ENCODE assay signal across 11 mouse cellular contexts in the genomic region with DNA sequence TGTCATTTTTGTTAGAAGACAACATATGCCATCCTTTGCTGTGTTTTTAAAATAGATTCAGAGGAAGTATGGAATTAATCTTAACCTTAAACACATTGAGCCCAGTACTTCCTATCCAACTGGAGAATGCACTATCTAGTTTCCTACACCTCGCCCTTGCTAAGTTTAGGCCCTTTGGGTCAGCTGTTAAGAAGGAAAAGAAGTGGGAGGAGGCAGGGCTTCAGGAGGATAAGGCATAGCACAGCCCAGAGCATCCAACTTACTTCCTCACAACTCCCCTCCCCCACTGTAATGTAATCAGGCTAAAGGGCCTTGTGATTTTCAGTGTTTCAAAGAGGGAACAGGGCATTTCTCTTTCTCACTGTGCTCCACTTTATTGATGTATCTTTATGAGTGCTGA.
DNase-seq lines count a peak whose midpoint lies in the region; ATAC-seq and TF ChIP-seq lines count a peak whose summit lies in the region.
"Had no signal": no experiment of that assay in that cellular context is flagged by ENCODE, and none has a peak within 500 bp of the region (broad histone marks: within the 10 kb centered on the region; RNA-seq: fewer than 3 reads in every experiment).

No protein-coding gene starts in this region.

- H3K9ac ChIP-seq in kidney, postnatal 0 days (ENCODE audit: low read depth, low read length) = no peak overlapping the region
- no peak overlapping the region for H3K9ac ChIP-seq in limb, embryonic 14.5 days (ENCODE audit: low read depth, low read length, severe bottlenecking)
- no peak overlapping the region for H3K9ac ChIP-seq in hindbrain, embryonic 13.5 days

- no peaks in the 10 kb centered on the region for H3K4me1 ChIP-seq in kidney, postnatal 0 days (replicated peaks; ENCODE audit: insufficient read depth, low read length)
- peaks cover 24% of the 10 kb centered on the region for H3K4me1 ChIP-seq in embryonic facial prominence, embryonic 10.5 days
- H3K4me1 ChIP-seq in limb, embryonic 14.5 days (ENCODE audit: control insufficient read depth, insufficient read depth, low read length) = peaks cover 9% of the 10 kb centered on the region
- H3K4me1 ChIP-seq in hindbrain, embryonic 13.5 days (replicated peaks) = no peaks in the 10 kb centered on the region; the same call in 1 of the 2 replicates

- DNase-seq in kidney, postnatal 0 days (ENCODE audit: low spot score) = peak; percentile 57
- DNase-seq in kidney, postnatal 10 days = no peak
- DNase-seq in embryonic facial prominence, embryonic 10.5 days (ENCODE audit: low spot score) = peak; percentile 16
- DNase-seq in limb, embryonic 14.5 days (ENCODE audit: low spot score) = peak; percentile 29
- DNase-seq in neural tube, embryonic 10.5 days (ENCODE audit: extremely low spot score, low spot score) = no peak
- DNase-seq: adrenal gland, postnatal 25 days; thymus, adult 2 months had no signal

- ATAC-seq in kidney, postnatal 0 days (replicated peaks; ENCODE audit: low FRiP score, low read depth) = no peak
- ATAC-seq in limb, embryonic 14.5 days (ENCODE audit: low FRiP score, low read depth) = peak; percentile 35; the same call in 1 of the 2 replicates
- peak; percentile 62 for ATAC-seq in monocyte, adult 5-6 weeks (replicated peaks; ENCODE audit: insufficient number of reproducible peaks, low FRiP score, low TSS enrichment, poor library complexity, severe bottlenecking)
- ATAC-seq in erythroblast, adult 5-6 weeks (replicated peaks; ENCODE audit: low FRiP score, poor library complexity, severe bottlenecking) = no peak
- no peak for ATAC-seq in hindbrain, embryonic 13.5 days (ENCODE audit: low FRiP score)

- H3K27me3 ChIP-seq in kidney, postnatal 0 days (ENCODE audit: insufficient read depth, low read length) = no peaks in the 10 kb centered on the region
- H3K27me3 ChIP-seq in embryonic facial prominence, embryonic 10.5 days (replicated peaks; ENCODE audit: low read depth, poor library complexity, severe bottlenecking) = no peaks in the 10 kb centered on the region
- H3K27me3 ChIP-seq in limb, embryonic 14.5 days (ENCODE audit: control insufficient read depth, insufficient read depth, low read length) = no peaks in the 10 kb centered on the region
- no peaks in the 10 kb centered on the region for H3K27me3 ChIP-seq in hindbrain, embryonic 13.5 days

- no peak overlapping the region for H3K4me3 ChIP-seq in kidney, postnatal 0 days (replicated peaks; ENCODE audit: low read depth, low read length)
- no peak overlapping the region for H3K4me3 ChIP-seq in embryonic facial prominence, embryonic 10.5 days
- H3K4me3 ChIP-seq in limb, embryonic 14.5 days (replicated peaks; ENCODE audit: low read length) = no peak overlapping the region
- no peak overlapping the region for H3K4me3 ChIP-seq in hindbrain, embryonic 13.5 days
- H3K4me3 ChIP-seq: layer of hippocampus, adult 2 months had no signal

- no peaks in the 10 kb centered on the region for H3K36me3 ChIP-seq in kidney, postnatal 0 days (ENCODE audit: insufficient read depth, low read length)
- H3K36me3 ChIP-seq in embryonic facial prominence, embryonic 10.5 days (replicated peaks) = no peaks in the 10 kb centered on the region
- no peaks in the 10 kb centered on the region for H3K36me3 ChIP-seq in limb, embryonic 14.5 days (ENCODE audit: control insufficient read depth, insufficient read depth, low read length)
- no peaks in the 10 kb centered on the region for H3K36me3 ChIP-seq in hindbrain, embryonic 13.5 days

- no peak for TF ChIP-seq CTCF in kidney, postnatal 0 days (IDR thresholded peaks at IDR 0.05; ENCODE audit: low read depth)

- no peaks in the 10 kb centered on the region for H3K9me3 ChIP-seq in kidney, postnatal 0 days (replicated peaks; ENCODE audit: low read length)
- H3K9me3 ChIP-seq in embryonic facial prominence, embryonic 10.5 days = no peaks in the 10 kb centered on the region
- H3K9me3 ChIP-seq in limb, embryonic 14.5 days (ENCODE audit: control insufficient read depth, low read length) = no peaks in the 10 kb centered on the region
- H3K9me3 ChIP-seq in hindbrain, embryonic 13.5 days = no peaks in the 10 kb centered on the region

- no peak overlapping the region for H3K4me2 ChIP-seq in kidney, postnatal 0 days (ENCODE audit: low read length)
- no peak overlapping the region for H3K4me2 ChIP-seq in limb, embryonic 14.5 days (replicated peaks; ENCODE audit: low read depth, low read length, severe bottlenecking)
- no peak overlapping the region for H3K4me2 ChIP-seq in hindbrain, embryonic 13.5 days

- TF ChIP-seq POLR2A in limb, embryonic 14.5 days (IDR thresholded peaks at IDR 0.05; ENCODE audit: borderline replicate concordance, extremely low read depth, insufficient read depth, insufficient read length) = no peak

- H3K27ac ChIP-seq in kidney, postnatal 0 days = no peak overlapping the region
- no peak overlapping the region for H3K27ac ChIP-seq in embryonic facial prominence, embryonic 10.5 days (replicated peaks)
- H3K27ac ChIP-seq in limb, embryonic 14.5 days (replicated peaks; ENCODE audit: low read depth, low read length) = no peak overlapping the region
- no peak overlapping the region for H3K27ac ChIP-seq in hindbrain, embryonic 13.5 days
- H3K27ac ChIP-seq: layer of hippocampus, adult 2 months had no signal

- WGBS in kidney, postnatal 0 days = 27% methylated on average over 1 of the region's 1 CpGs
- 37% methylated on average over 1 of the region's 1 CpGs for WGBS in embryonic facial prominence, embryonic 10.5 days
- WGBS in limb, embryonic 14.5 days = 63% methylated on average over 1 of the region's 1 CpGs
- 81% methylated on average over 1 of the region's 1 CpGs for WGBS in hindbrain, embryonic 13.5 days

Comparison
In these comparisons a context has a peak if more than half of its experiments do, and no peak if none do; other contexts are left out.
1. DNase-seq: peak in kidney, postnatal 0 days (single experiment), embryonic facial prominence, embryonic 10.5 days (single experiment) and limb, embryonic 14.5 days (single experiment); none in kidney, postnatal 10 days (single experiment) and neural tube, embryonic 10.5 days (single experiment).
2. ATAC-seq: peak in limb, embryonic 14.5 days (single experiment) and monocyte, adult 5-6 weeks (single experiment); none in kidney, postnatal 0 days (single experiment), erythroblast, adult 5-6 weeks (single experiment) and hindbrain, embryonic 13.5 days (single experiment).